Mouse (Mus musculus): Measurements from ENCODE around the gene Polr3g.
"Not testable (repeated sequence)": the region's sequence is repeated elsewhere in the genome, so short reads cannot be mapped to it uniquely, and the experiment has no call there.

The Polr3g gene

GRCm38 (mm10) chr13:81690477-81690876, 20.3 kb downstream of the Polr3g start:
- no peak for ATAC-seq (ENCODE audit: insufficient number of reproducible peaks, low FRiP score, low TSS enrichment)

GRCm38 (mm10) chr13:81689587-81689986, 21.2 kb downstream of the Polr3g start:
- no peak for ATAC-seq (ENCODE audit: insufficient number of reproducible peaks, low FRiP score, low TSS enrichment)

- ATAC-seq (ENCODE audit: insufficient number of reproducible peaks, low FRiP score, low TSS enrichment): no peak
Observed at GRCm38 (mm10) chr13:81684884-81685283, 25.9 kb downstream of the Polr3g start.

GRCm38 (mm10) chr13:81684258-81684657, 26.6 kb downstream of the Polr3g start:
- no peak for ATAC-seq (ENCODE audit: insufficient number of reproducible peaks, low FRiP score, low TSS enrichment)

- no peak for ATAC-seq (ENCODE audit: insufficient number of reproducible peaks, low FRiP score, low TSS enrichment)
Observed at GRCm38 (mm10) chr13:81683107-81683506, 27.7 kb downstream of the Polr3g start.

GRCm38 (mm10) chr13:81675333-81675732, 35.5 kb downstream of the Polr3g start:
- no peak for ATAC-seq (ENCODE audit: insufficient number of reproducible peaks, low FRiP score, low TSS enrichment)

GRCm38 (mm10) chr13:81667713-81668112, 43.1 kb downstream of the Polr3g start:
- no peak for ATAC-seq (ENCODE audit: insufficient number of reproducible peaks, low FRiP score, low TSS enrichment)

- ATAC-seq (ENCODE audit: insufficient number of reproducible peaks, low FRiP score, low TSS enrichment): peak; percentile 92
Observed at GRCm38 (mm10) chr13:81664331-81664698, 46.5 kb downstream of the Polr3g start.

- ATAC-seq (ENCODE audit: insufficient number of reproducible peaks, low FRiP score, low TSS enrichment): peak; percentile 68
Observed at GRCm38 (mm10) chr13:81663566-81664330, 47.1 kb downstream of the Polr3g start.

- ATAC-seq (ENCODE audit: insufficient number of reproducible peaks, low FRiP score, low TSS enrichment): peak; percentile 11; the same call in 1 of the 2 replicates
Observed at GRCm38 (mm10) chr13:81658053-81658752, 52.6 kb downstream of the Polr3g start.

- ATAC-seq (ENCODE audit: insufficient number of reproducible peaks, low FRiP score, low TSS enrichment): peak; percentile 94
Observed at GRCm38 (mm10) chr13:81657351-81658052, 53.3 kb downstream of the Polr3g start, which contains the start of gene Lysmd3. Gene Lysmd3 (plus strand): TSS chr13:81657663.

GRCm38 (mm10) chr13:81657008-81657350, 53.8 kb downstream of the Polr3g start:
- no peak for ATAC-seq (ENCODE audit: insufficient number of reproducible peaks, low FRiP score, low TSS enrichment)

GRCm38 (mm10) chr13:81656091-81656850, 54.5 kb downstream of the Polr3g start:
- no peak for ATAC-seq (ENCODE audit: insufficient number of reproducible peaks, low FRiP score, low TSS enrichment)

GRCm38 (mm10) chr13:81650382-81650781, 60.4 kb downstream of the Polr3g start:
- not testable (repeated sequence) for ATAC-seq (ENCODE audit: insufficient number of reproducible peaks, low FRiP score, low TSS enrichment)

GRCm38 (mm10) chr13:81646348-81646747, 64.5 kb downstream of the Polr3g start:
- no peak for ATAC-seq (ENCODE audit: insufficient number of reproducible peaks, low FRiP score, low TSS enrichment)

GRCm38 (mm10) chr13:81644047-81644565, 66.7 kb downstream of the Polr3g start:
- ATAC-seq (ENCODE audit: insufficient number of reproducible peaks, low FRiP score, low TSS enrichment): no peak

GRCm38 (mm10) chr13:81642491-81643149, 68.2 kb downstream of the Polr3g start:
- ATAC-seq (ENCODE audit: insufficient number of reproducible peaks, low FRiP score, low TSS enrichment): no peak

GRCm38 (mm10) chr13:81641289-81642045, 69.3 kb downstream of the Polr3g start:
- peak; percentile 56; the same call in 1 of the 2 replicates for ATAC-seq (ENCODE audit: insufficient number of reproducible peaks, low FRiP score, low TSS enrichment)

- ATAC-seq (ENCODE audit: insufficient number of reproducible peaks, low FRiP score, low TSS enrichment): no peak
Observed at GRCm38 (mm10) chr13:81640881-81641280, 69.9 kb downstream of the Polr3g start.

All from cerebellum, adult (tissue).